Mouse (Mus musculus): ENCODE measurements around the gene Gm21310.
"Not testable (repeated sequence)": the region's sequence is repeated elsewhere in the genome, so short reads cannot be mapped to it uniquely, and the experiment has no call there.

Gm21310 gene

GRCm38 (mm10) chrY:10147083-10147482 is at the start of gene Gm21310:
Gene Gm21310 (minus strand): TSS chrY:10147183.
- not testable (repeated sequence) for DNase-seq

Data from thymus, postnatal 36 days (tissue).